In the genomic region with DNA sequence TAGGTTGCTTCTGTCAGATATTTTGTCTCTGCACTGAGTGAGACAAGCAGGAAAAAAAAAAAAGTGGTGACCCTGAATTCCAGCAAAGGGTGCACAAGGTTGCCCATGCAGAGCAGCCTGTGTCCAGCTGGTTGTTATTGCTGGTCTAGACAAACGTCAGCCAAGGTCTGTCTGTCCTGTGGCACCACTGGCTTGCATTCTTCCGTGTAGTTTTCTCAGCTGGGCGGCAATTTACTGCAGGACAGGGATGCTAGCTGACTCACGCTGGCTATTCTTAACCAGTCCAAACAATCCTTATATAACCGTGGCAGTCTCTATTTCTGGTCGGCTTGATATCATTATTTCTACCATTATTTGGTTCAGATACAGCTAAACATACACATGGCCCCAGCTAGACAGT, we compare ENCODE assay signal across 21 mouse cellular contexts. TPM values are rescaled to one million over a fixed set of nuclear protein-coding genes. Genes with fewer than 3 reads are reported as not detected.
A peak's percentile ranks its signal among the peaks of the same experiment; 100 is the strongest.
DNase-seq lines count a peak whose midpoint lies in the region; ATAC-seq and TF ChIP-seq lines count a peak whose summit lies in the region.
"Had no signal": no experiment of that assay in that cellular context is flagged by ENCODE, and none has a peak within 500 bp of the region (broad histone marks: within the 10 kb centered on the region; RNA-seq: fewer than 3 reads in every experiment).

No protein-coding gene starts in this region.

- H3K36me3 ChIP-seq in forebrain, embryonic 10.5 days (replicated peaks): peaks cover 6% of the 10 kb centered on the region
- H3K36me3 ChIP-seq in forebrain, embryonic 12.5 days (replicated peaks): no peaks in the 10 kb centered on the region
- H3K36me3 ChIP-seq in lung, postnatal 0 days (ENCODE audit: insufficient read depth, low read length): no peaks in the 10 kb centered on the region
- H3K36me3 ChIP-seq: heart, embryonic 10.5 days; hindbrain, embryonic 13.5 days; midbrain, embryonic 12.5 days; neural tube, embryonic 13.5 days had no signal

- DNase-seq in forebrain, embryonic 10.5 days (ENCODE audit: extremely low spot score, low spot score): no peak
- peak; percentile 51 for DNase-seq in lung, postnatal 0 days (ENCODE audit: low spot score)
- DNase-seq in lung, postnatal 25 days (ENCODE audit: low spot score): no peak
- peak; percentile 46 for DNase-seq in adrenal gland, postnatal 10 days
- no peak for DNase-seq in embryo, embryonic 9.5 days (ENCODE audit: extremely low spot score)
- DNase-seq: cerebellum, adult 9-11 months; gastrocnemius, postnatal 14 days; kidney, adult 2 months; kidney, postnatal 10 days; thymus, adult 2 months had no signal

- no peak for TF ChIP-seq POLR2A in olfactory bulb, adult 2 months (IDR thresholded peaks at IDR 0.05; ENCODE audit: insufficient read depth, low read depth, low read length)

- peaks cover 30% of the 10 kb centered on the region for H3K4me1 ChIP-seq in forebrain, embryonic 10.5 days
- H3K4me1 ChIP-seq in forebrain, embryonic 12.5 days: peaks cover 27% of the 10 kb centered on the region
- 0 out of 2 replicates have a peak, but pooled peaks cover 6% of the 10 kb centered on the region for H3K4me1 ChIP-seq in lung, postnatal 0 days (ENCODE audit: insufficient read depth, low read depth, low read length)
- peaks cover 24% of the 10 kb centered on the region for H3K4me1 ChIP-seq in olfactory bulb, adult 2 months (ENCODE audit: control insufficient read depth, insufficient read depth, low read length)

- no peak overlapping the region for H3K4me3 ChIP-seq in forebrain, embryonic 10.5 days
- no peak overlapping the region for H3K4me3 ChIP-seq in forebrain, embryonic 12.5 days (replicated peaks)
- no peak overlapping the region for H3K4me3 ChIP-seq in lung, postnatal 0 days (ENCODE audit: low read depth, low read length)
- no peak overlapping the region for H3K4me3 ChIP-seq in olfactory bulb, adult 2 months (ENCODE audit: insufficient read depth, low read depth, low read length)
- H3K4me3 ChIP-seq: heart, embryonic 10.5 days; hindbrain, embryonic 13.5 days; limb, embryonic 13.5 days; midbrain, embryonic 12.5 days; neural tube, embryonic 13.5 days had no signal

- no peaks in the 10 kb centered on the region for H3K27me3 ChIP-seq in forebrain, embryonic 10.5 days (ENCODE audit: poor library complexity, severe bottlenecking)
- H3K27me3 ChIP-seq in forebrain, embryonic 12.5 days: no peaks in the 10 kb centered on the region
- H3K27me3 ChIP-seq in lung, postnatal 0 days (replicated peaks; ENCODE audit: insufficient read depth, low read length): no peaks in the 10 kb centered on the region
- H3K27me3 ChIP-seq: CH12.LX; hindbrain, embryonic 13.5 days; limb, embryonic 13.5 days; midbrain, embryonic 12.5 days; neural tube, embryonic 13.5 days had no signal

- WGBS in forebrain, embryonic 10.5 days: 80% methylated on average over 6 of the region's 6 CpGs
- WGBS in forebrain, embryonic 12.5 days: 81% methylated on average over 6 of the region's 6 CpGs
- 57% methylated on average over 6 of the region's 6 CpGs for WGBS in lung, postnatal 0 days
- 27% methylated on average over 6 of the region's 6 CpGs for WGBS in olfactory bulb, adult 2 months

- no peak for TF ChIP-seq EP300 in lung, postnatal 0 days (IDR thresholded peaks at IDR 0.05)

- no peak overlapping the region for H3K4me2 ChIP-seq in forebrain, embryonic 12.5 days
- H3K4me2 ChIP-seq in lung, postnatal 0 days (replicated peaks; ENCODE audit: low read depth, low read length): no peak overlapping the region
- H3K4me2 ChIP-seq: hindbrain, embryonic 13.5 days; limb, embryonic 13.5 days; midbrain, embryonic 12.5 days; neural tube, embryonic 13.5 days had no signal

- 0 out of 2 replicates have a peak overlapping the region, but pooled peaks have one; percentile 8 for H3K27ac ChIP-seq in forebrain, embryonic 10.5 days
- H3K27ac ChIP-seq in forebrain, embryonic 12.5 days: no peak overlapping the region
- no peak overlapping the region for H3K27ac ChIP-seq in lung, postnatal 0 days (ENCODE audit: low read length)
- H3K27ac ChIP-seq in olfactory bulb, adult 2 months (ENCODE audit: insufficient read depth, low read depth, low read length): peak overlapping the region; percentile 48; the same call in 1 of the 2 replicates
- H3K27ac ChIP-seq: heart, embryonic 10.5 days; liver, embryonic 14.5 days; neural tube, embryonic 13.5 days had no signal

- no peak for TF ChIP-seq CTCF in lung, postnatal 0 days (IDR thresholded peaks at IDR 0.05)
- TF ChIP-seq CTCF in olfactory bulb, adult 2 months (IDR thresholded peaks at IDR 0.05; ENCODE audit: insufficient read depth, low read depth, low read length): no peak

- no peak for ATAC-seq in forebrain, embryonic 12.5 days (ENCODE audit: low FRiP score)
- ATAC-seq in lung, postnatal 0 days: no peak
- ATAC-seq: inflammation-experienced regulatory T-cells, adult 6 months had no signal

- H3K9me3 ChIP-seq in forebrain, embryonic 10.5 days: no peaks in the 10 kb centered on the region
- H3K9me3 ChIP-seq in forebrain, embryonic 12.5 days: no peaks in the 10 kb centered on the region
- no peaks in the 10 kb centered on the region for H3K9me3 ChIP-seq in lung, postnatal 0 days (ENCODE audit: low read length)
- H3K9me3 ChIP-seq: heart, embryonic 10.5 days; hindbrain, embryonic 13.5 days; limb, embryonic 13.5 days; midbrain, embryonic 12.5 days; neural tube, embryonic 13.5 days had no signal

- H3K9ac ChIP-seq in forebrain, embryonic 12.5 days: no peak overlapping the region
- no peak overlapping the region for H3K9ac ChIP-seq in lung, postnatal 0 days (replicated peaks; ENCODE audit: low read depth)
- H3K9ac ChIP-seq: hindbrain, embryonic 13.5 days; limb, embryonic 13.5 days; liver, embryonic 14.5 days; midbrain, embryonic 12.5 days; neural tube, embryonic 13.5 days had no signal

RNA-seq across cellular contexts. Expression of a gene that starts 18.1 kb away (rescaled TPM):
- 2.1 and 2.4 TPM in 2 replicates for polyA plus RNA-seq in forebrain, embryonic 10.5 days (2016; fragmentation: Nextera tagmentation; extraction: Ambion mirVana)
- polyA plus RNA-seq in forebrain, embryonic 12.5 days (2016; fragmentation: Nextera tagmentation; extraction: Ambion mirVana): 3.7 and 4.0 TPM in 2 replicates
- 1.8 TPM in 2 replicates for polyA plus RNA-seq in lung, postnatal 0 days (2015; fragmentation: Nextera tagmentation; extraction: Ambion mirVana)
- 1 to 10 TPM; 2.8 to 3.0 TPM for total RNA-seq in adrenal gland, postnatal 10 days (2021)
- not detected in 2 replicates for polyA plus RNA-seq in olfactory bulb, adult 2 months (2012; ENCODE audit: insufficient read depth, insufficient read length, low replicate concordance, missing spikeins)
- total RNA-seq: MEL had no signal

Comparison
In these comparisons a context has a peak if more than half of its experiments do, and no peak if none do; other contexts are left out.
1. DNase-seq: peak in lung, postnatal 0 days (single experiment) and adrenal gland, postnatal 10 days (single experiment); none in forebrain, embryonic 10.5 days (single experiment), lung, postnatal 25 days (single experiment) and embryo, embryonic 9.5 days (single experiment).
2. H3K27ac ChIP-seq: peak in forebrain, embryonic 10.5 days (single experiment) and olfactory bulb, adult 2 months (single experiment); none in forebrain, embryonic 12.5 days (single experiment) and lung, postnatal 0 days (single experiment).